Mouse (Mus musculus) kidney, postnatal 0 days (tissue): Measurements from ENCODE around the gene Pacsin1. TPM values are rescaled to one million over a fixed set of nuclear protein-coding genes. Genes with fewer than 3 reads are reported as not detected.

Source experiments
- ATAC-seq: fragments of 200-750 bp; cut with Nextera tagmentation; replicated peaks from 2 replicates; pipeline ENCODE4 v1.8.0; 2017; ENCODE audit warnings: low read depth, moderate number of reproducible peaks, moderate TSS enrichment, moderate library complexity; ENCODE audit not compliant: low FRiP score
- DNase-seq: peaks from one replicate; pipeline ENCODE4 v3.0.0-alpha.2; 2016; ENCODE audit warnings: low spot score
- H3K27ac ChIP-seq: fragments of 300-500 bp; sonication (generic); 2 replicates; pipeline ENCODE4 v1.5.1; 2014; ENCODE audit warnings: mild to moderate bottlenecking
- H3K27me3 ChIP-seq: fragments of 300-500 bp; sonication (generic); 2 replicates; pipeline ENCODE4 v1.6.1; 2014; ENCODE audit warnings: low read length, mixed read lengths; ENCODE audit not compliant: insufficient read depth
- H3K36me3 ChIP-seq: fragments of 300-500 bp; sonication (generic); 2 replicates; pipeline ENCODE4 v1.6.1; 2014; ENCODE audit warnings: low read length, mixed read lengths; ENCODE audit not compliant: insufficient read depth
- H3K4me1 ChIP-seq: fragments of 300-500 bp; sonication (generic); replicated peaks from 2 replicates; pipeline ENCODE4 v1.6.1; 2014; ENCODE audit warnings: antibody characterized with exemption, low read length, mixed read lengths; ENCODE audit not compliant: insufficient read depth
- H3K4me2 ChIP-seq: fragments of 300-500 bp; sonication (generic); 2 replicates; pipeline ENCODE4 v1.6.1; 2014; ENCODE audit warnings: mild to moderate bottlenecking, low read length, moderate library complexity, mixed read lengths
- H3K4me3 ChIP-seq: fragments of 300-500 bp; sonication (generic); replicated peaks from 2 replicates; pipeline ENCODE4 v1.5.1; 2014; ENCODE audit warnings: low read depth, low read length
- H3K9ac ChIP-seq: fragments of 300-500 bp; sonication (generic); 2 replicates; pipeline ENCODE4 v1.6.1; 2014; ENCODE audit warnings: low read depth, low read length
- H3K9me3 ChIP-seq: fragments of 300-500 bp; sonication (generic); replicated peaks from 2 replicates; pipeline ENCODE4 v1.6.1; 2016; ENCODE audit warnings: low read length, inconsistent platforms, mixed read lengths
- CTCF ChIP-seq: IDR thresholded peaks from 2 replicates; pipeline ENCODE4 v1.5.1; 2016; ENCODE audit warnings: antibody characterized with exemption, low read depth, mild to moderate bottlenecking, moderate library complexity
- WGBS: fragments of 180-500 bp; shearing (Covaris S2); extraction: QIAGEN DNeasy Blood & Tissue Kit; methylation state at CpG from one replicate; pipeline ENCODE4 v1.1.7; 2014; 5-methylcytosine and 5-hydroxymethylcytosine counted together
- polyA plus RNA-seq: library from polyadenylated mRNA; unstranded; fragments of >200 nt; fragmentation: Nextera tagmentation; extraction: Ambion mirVana; gene quantifications from 2 replicates; pipeline ENCODE4 v1.2.1, GENCODE M21; 2015

The Pacsin1 gene
- polyA plus RNA-seq, 1 experiment from 2014 or later, result 1.6 TPM

DNA sequence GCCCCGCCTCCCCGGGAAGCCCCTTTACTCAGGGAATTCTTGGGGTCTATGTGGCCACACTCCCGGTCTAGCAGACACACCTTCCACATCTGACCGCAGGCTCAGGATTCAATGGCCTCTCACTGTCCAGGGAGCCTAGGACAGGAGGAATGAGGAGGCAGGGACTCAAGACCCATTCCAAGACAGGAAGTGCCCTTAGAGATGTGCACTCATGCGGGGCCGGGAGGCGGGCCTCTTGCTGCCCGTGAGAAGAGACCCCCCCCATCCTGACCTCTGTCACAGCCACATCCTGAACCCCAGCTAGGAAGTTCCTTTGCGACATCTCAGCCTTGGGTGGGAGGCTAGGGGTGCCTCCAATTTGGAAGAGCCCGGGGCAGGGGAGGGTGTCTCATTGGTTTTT lies 69.7 kb downstream of the Pacsin1 start:
- Histone ChIP-seq H3K4me2 (peak overlapping the region; percentile 18), H3K9me3 (no peaks in the 10 kb centered on the region), H3K27ac (peak overlapping the region; percentile 54), H3K4me1 (peaks cover 16% of the 10 kb centered on the region), H3K9ac (0 out of 2 replicates have a peak overlapping the region, but pooled peaks have one; percentile 10), H3K4me3 (no peak overlapping the region), H3K36me3 (no peaks in the 10 kb centered on the region), H3K27me3 (no peaks in the 10 kb centered on the region)
- 19% methylated on average over 10 of the region's 10 CpGs for WGBS
- DNase-seq (peak; percentile 46), ATAC-seq (peak; percentile 60; the same call in 1 of the 2 replicates)
- no peak for TF ChIP-seq CTCF

DNA sequence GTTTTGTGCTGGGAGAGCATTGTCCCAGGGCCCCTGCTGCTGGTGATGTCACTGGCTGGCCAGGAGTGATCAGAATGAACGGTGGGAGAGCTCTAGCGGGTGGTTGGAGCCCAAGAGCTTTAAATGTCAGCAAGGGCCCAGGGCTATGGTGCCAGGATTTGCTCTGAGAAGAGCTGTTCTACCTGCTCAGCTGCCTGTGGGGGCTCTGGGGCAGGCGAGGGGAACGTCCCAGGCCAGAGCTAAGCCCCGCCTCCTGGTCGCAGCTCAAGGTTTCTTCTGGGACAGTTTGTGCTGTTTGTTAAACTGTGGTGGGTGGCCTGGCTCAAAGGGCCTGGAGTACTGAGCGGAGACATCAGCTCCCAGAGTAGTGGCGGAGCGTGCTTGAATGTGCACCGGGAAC lies 70.1 kb downstream of the Pacsin1 start:
- Histone ChIP-seq H3K27me3 (no peaks in the 10 kb centered on the region), H3K9me3 (no peaks in the 10 kb centered on the region), H3K4me3 (no peak overlapping the region), H3K9ac (0 out of 2 replicates have a peak overlapping the region, but pooled peaks have one; percentile 10), H3K36me3 (no peaks in the 10 kb centered on the region), H3K4me2 (peak overlapping the region; percentile 18), H3K4me1 (peaks cover 16% of the 10 kb centered on the region), H3K27ac (peak overlapping the region; percentile 54)
- ATAC-seq (peak; percentile 51), DNase-seq (peak; percentile 39)
- TF ChIP-seq CTCF, result no peak
- 16% methylated on average over 10 of the region's 10 CpGs for WGBS

DNA sequence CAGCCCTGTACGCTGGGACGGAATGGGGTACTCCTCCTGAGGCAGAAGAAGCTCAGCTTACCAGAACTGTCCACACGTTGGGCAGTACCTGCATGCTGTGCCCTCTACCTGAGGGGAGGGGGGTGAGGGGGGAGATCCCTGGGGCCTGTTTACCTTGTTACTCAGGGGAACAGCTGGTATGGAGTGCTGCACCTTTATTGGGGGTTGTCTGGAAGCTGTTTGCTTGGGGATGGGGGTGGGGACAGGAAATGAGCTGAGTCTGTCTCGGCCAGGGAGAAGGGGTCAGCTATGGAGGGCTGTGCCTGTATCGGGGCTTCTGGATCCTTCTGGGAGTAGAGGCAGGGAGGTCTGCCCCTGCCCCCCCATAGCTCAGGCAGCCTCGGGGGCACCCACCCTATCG lies 71.2 kb downstream of the Pacsin1 start:
- H3K27ac ChIP-seq, result no peak overlapping the region
- 30% methylated on average over 7 of the region's 7 CpGs for WGBS
- no peaks in the 10 kb centered on the region for H3K27me3 ChIP-seq
- H3K9me3 ChIP-seq, result no peaks in the 10 kb centered on the region
- no peak for TF ChIP-seq CTCF
- H3K36me3 ChIP-seq, result no peaks in the 10 kb centered on the region
- H3K4me1 ChIP-seq, result peaks cover 16% of the 10 kb centered on the region
- no peak for ATAC-seq
- H3K4me2 ChIP-seq, result no peak overlapping the region
- no peak overlapping the region for H3K9ac ChIP-seq
- H3K4me3 ChIP-seq, result no peak overlapping the region
- DNase-seq, result no peak

GRCm38 (mm10) chr17:27728770-27729169 lies 73.5 kb downstream of the Pacsin1 start, which contains the start of gene Spdef:
Gene Spdef (minus strand): TSS chr17:27728955.
- Histone ChIP-seq H3K4me2 (no peak within 1 kb of the TSS), H3K36me3 (no peaks in the 10 kb centered on the region), H3K9me3 (no peaks in the 10 kb centered on the region), H3K4me3 (no peak within 1 kb of the TSS), H3K9ac (no peak within 1 kb of the TSS), H3K4me1 (peaks cover 16% of the 10 kb centered on the region), H3K27ac (no peak within 1 kb of the TSS), H3K27me3 (no peaks in the 10 kb centered on the region)
- ATAC-seq (no peak), DNase-seq (no peak)
- TF ChIP-seq CTCF, result no peak
- 75% methylated on average over 10 of the region's 10 CpGs for WGBS

GRCm38 (mm10) chr17:27732152-27732551 lies 76.8 kb downstream of the Pacsin1 start:
- WGBS, result 70% methylated on average over 5 of the region's 5 CpGs
- no peaks in the 10 kb centered on the region for H3K9me3 ChIP-seq
- ATAC-seq (no peak), DNase-seq (no peak)
- H3K4me3 ChIP-seq, result no peak overlapping the region
- H3K27ac ChIP-seq, result no peak overlapping the region
- no peaks in the 10 kb centered on the region for H3K36me3 ChIP-seq
- H3K27me3 ChIP-seq, result no peaks in the 10 kb centered on the region
- H3K4me1 ChIP-seq, result no peaks in the 10 kb centered on the region
- no peak overlapping the region for H3K9ac ChIP-seq
- no peak for TF ChIP-seq CTCF
- H3K4me2 ChIP-seq, result no peak overlapping the region

DNA sequence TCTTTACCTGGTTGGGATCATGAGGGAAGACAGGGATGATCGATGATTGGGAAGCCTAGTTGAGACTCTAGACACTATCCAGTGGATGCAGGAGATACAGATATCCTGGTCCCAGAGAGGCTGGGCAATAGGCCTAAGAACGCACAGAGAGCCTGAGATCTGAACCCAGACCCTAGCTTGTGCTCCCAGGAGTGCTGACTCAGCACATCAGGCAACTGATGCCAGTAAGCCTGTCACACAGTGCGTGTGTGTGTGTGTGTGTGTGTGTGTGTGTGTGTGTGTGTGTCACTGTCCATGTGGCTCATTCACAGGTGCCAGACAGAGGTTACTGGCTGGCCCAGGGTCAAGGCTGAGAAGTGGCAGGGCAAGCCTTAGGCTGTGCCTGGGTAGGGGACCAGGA lies 77.4 kb downstream of the Pacsin1 start:
- no peaks in the 10 kb centered on the region for H3K4me1 ChIP-seq
- ATAC-seq (no peak), DNase-seq (no peak)
- no peak overlapping the region for H3K27ac ChIP-seq
- H3K27me3 ChIP-seq, result no peaks in the 10 kb centered on the region
- H3K36me3 ChIP-seq, result no peaks in the 10 kb centered on the region
- 81% methylated on average over 3 of the region's 3 CpGs for WGBS
- no peak overlapping the region for H3K4me2 ChIP-seq
- H3K9ac ChIP-seq, result no peak overlapping the region
- TF ChIP-seq CTCF, result no peak
- no peak overlapping the region for H3K4me3 ChIP-seq
- H3K9me3 ChIP-seq, result no peaks in the 10 kb centered on the region
